Mouse (Mus musculus) megakaryocyte, embryonic 14.5 days (primary cell): ENCODE measurements at regions not wholly inside any gene's neighbourhood (a gene's known extent, or its start where the extent isn't known, plus 50 kb on each side); places are given as distances from the start of the nearest gene placed in this dataset.

Source experiments
- H3K27me3 ChIP-seq: replicated peaks from 2 replicates; pipeline ENCODE3; 2012; ENCODE audit warnings: inconsistent platforms
- H3K36me3 ChIP-seq: replicated peaks from 2 replicates; pipeline ENCODE3; 2012; ENCODE audit warnings: low read length, inconsistent platforms, mixed read lengths
- H3K4me1 ChIP-seq: 2 replicates; pipeline ENCODE4 v1.6.1; 2012; ENCODE audit warnings: inconsistent platforms
- H3K4me3 ChIP-seq: replicated peaks from 2 replicates; pipeline ENCODE3; 2012; ENCODE audit warnings: moderate library complexity, mild to moderate bottlenecking, inconsistent platforms
- H3K9me3 ChIP-seq: 2 replicates; pipeline ENCODE4 v1.6.1; 2012; ENCODE audit warnings: inconsistent platforms
- FLI1 ChIP-seq: IDR thresholded peaks from 2 replicates; pipeline ENCODE4 v1.6.1; 2012; ENCODE audit warnings: low read length, inconsistent platforms, mixed read lengths
- GATA1 ChIP-seq: IDR thresholded peaks from 3 replicates; pipeline ENCODE4 v1.6.1; 2012; ENCODE audit warnings: mixed read lengths, low read length, inconsistent platforms, borderline replicate concordance

GRCm38 (mm10) chr4:142414874-142415273 lies 175.7 kb upstream of the Kazn start:
- Histone ChIP-seq H3K4me1 (no peaks in the 10 kb centered on the region), H3K36me3 (no peaks in the 10 kb centered on the region), H3K27me3 (no peaks in the 10 kb centered on the region), H3K4me3 (no peak overlapping the region), H3K9me3 (peaks cover 3% of the 10 kb centered on the region; the same call in 1 of the 2 replicates)
- TF ChIP-seq FLI1 (no peak), GATA1 (no peak)

- Histone ChIP-seq H3K4me3 (no peak overlapping the region), H3K27me3 (no peaks in the 10 kb centered on the region), H3K36me3 (no peaks in the 10 kb centered on the region), H3K4me1 (no peaks in the 10 kb centered on the region), H3K9me3 (peaks cover 3% of the 10 kb centered on the region; the same call in 1 of the 2 replicates)
- TF ChIP-seq GATA1 (no peak), FLI1 (no peak)
Observed at GRCm38 (mm10) chr4:142411792-142412191, 172.6 kb upstream of the Kazn start.

- Histone ChIP-seq H3K4me1 (no peaks in the 10 kb centered on the region), H3K9me3 (peaks cover 6% of the 10 kb centered on the region), H3K4me3 (no peak overlapping the region), H3K36me3 (no peaks in the 10 kb centered on the region), H3K27me3 (no peaks in the 10 kb centered on the region)
- TF ChIP-seq GATA1 (no peak), FLI1 (no peak)
Observed at GRCm38 (mm10) chr4:142410596-142411573, 171.7 kb upstream of the Kazn start.

- Histone ChIP-seq H3K27me3 (no peaks in the 10 kb centered on the region), H3K4me1 (no peaks in the 10 kb centered on the region), H3K9me3 (peaks cover 22% of the 10 kb centered on the region), H3K4me3 (no peak overlapping the region), H3K36me3 (no peaks in the 10 kb centered on the region)
- no peak for TF ChIP-seq FLI1
- TF ChIP-seq GATA1 = no peak
Observed at GRCm38 (mm10) chr4:142397858-142398257, 158.7 kb upstream of the Kazn start.

- Histone ChIP-seq H3K4me1 (no peaks in the 10 kb centered on the region), H3K36me3 (no peaks in the 10 kb centered on the region), H3K9me3 (peaks cover 11% of the 10 kb centered on the region), H3K4me3 (no peak overlapping the region), H3K27me3 (no peaks in the 10 kb centered on the region)
- TF ChIP-seq FLI1 = no peak
- TF ChIP-seq GATA1 = no peak
Observed at GRCm38 (mm10) chr4:142392924-142393323, 153.7 kb upstream of the Kazn start.

GRCm38 (mm10) chr4:142390531-142391195 lies 151.5 kb upstream of the Kazn start:
- peaks cover 28% of the 10 kb centered on the region for H3K9me3 ChIP-seq
- no peak for TF ChIP-seq FLI1
- no peak for TF ChIP-seq GATA1
- H3K27me3 ChIP-seq = no peaks in the 10 kb centered on the region
- no peaks in the 10 kb centered on the region for H3K4me1 ChIP-seq
- H3K36me3 ChIP-seq = no peaks in the 10 kb centered on the region
- H3K4me3 ChIP-seq = no peak overlapping the region

GRCm38 (mm10) chr4:142388476-142388875 lies 149.3 kb upstream of the Kazn start:
- H3K4me1 ChIP-seq = no peaks in the 10 kb centered on the region
- no peaks in the 10 kb centered on the region for H3K36me3 ChIP-seq
- TF ChIP-seq GATA1 (no peak), FLI1 (no peak)
- no peak overlapping the region for H3K4me3 ChIP-seq
- no peaks in the 10 kb centered on the region for H3K27me3 ChIP-seq
- H3K9me3 ChIP-seq = peaks cover 31% of the 10 kb centered on the region

GRCm38 (mm10) chr4:142381168-142381567 lies 142.0 kb upstream of the Kazn start:
- Histone ChIP-seq H3K4me1 (no peaks in the 10 kb centered on the region), H3K9me3 (peaks cover 20% of the 10 kb centered on the region), H3K27me3 (no peaks in the 10 kb centered on the region), H3K36me3 (no peaks in the 10 kb centered on the region), H3K4me3 (no peak overlapping the region)
- no peak for TF ChIP-seq GATA1
- TF ChIP-seq FLI1 = no peak

- Histone ChIP-seq H3K36me3 (no peaks in the 10 kb centered on the region), H3K4me3 (no peak overlapping the region), H3K9me3 (peaks cover 2% of the 10 kb centered on the region; the same call in 1 of the 2 replicates), H3K4me1 (no peaks in the 10 kb centered on the region), H3K27me3 (no peaks in the 10 kb centered on the region)
- TF ChIP-seq FLI1 (no peak), GATA1 (no peak)
Observed at GRCm38 (mm10) chr4:142378452-142378851, 139.3 kb upstream of the Kazn start.

- H3K4me1 ChIP-seq = no peaks in the 10 kb centered on the region
- H3K9me3 ChIP-seq = peaks cover 25% of the 10 kb centered on the region
- no peaks in the 10 kb centered on the region for H3K27me3 ChIP-seq
- no peak overlapping the region for H3K4me3 ChIP-seq
- H3K36me3 ChIP-seq = no peaks in the 10 kb centered on the region
- no peak for TF ChIP-seq FLI1
- no peak for TF ChIP-seq GATA1
Observed at GRCm38 (mm10) chr4:142367774-142368173, 128.6 kb upstream of the Kazn start.

GRCm38 (mm10) chr4:142362071-142362470 lies 122.9 kb upstream of the Kazn start:
- no peak overlapping the region for H3K4me3 ChIP-seq
- H3K27me3 ChIP-seq = no peaks in the 10 kb centered on the region
- no peaks in the 10 kb centered on the region for H3K36me3 ChIP-seq
- H3K4me1 ChIP-seq = no peaks in the 10 kb centered on the region
- no peak for TF ChIP-seq FLI1
- TF ChIP-seq GATA1 = no peak
- H3K9me3 ChIP-seq = peaks cover 18% of the 10 kb centered on the region
